Mouse (Mus musculus) heart, postnatal 0 days (tissue): ENCODE measurements around the gene Olfr2.

Experiments used
- CTCF ChIP-seq: IDR thresholded peaks from 2 replicates; pipeline ENCODE4 v1.5.1; 2016; ENCODE audit warnings: antibody characterized with exemption, control low read depth, low read depth
- EP300 ChIP-seq: IDR thresholded peaks from 2 replicates; pipeline ENCODE4 v1.6.1; 2016; ENCODE audit warnings: antibody characterized with exemption, low read depth

DNA sequence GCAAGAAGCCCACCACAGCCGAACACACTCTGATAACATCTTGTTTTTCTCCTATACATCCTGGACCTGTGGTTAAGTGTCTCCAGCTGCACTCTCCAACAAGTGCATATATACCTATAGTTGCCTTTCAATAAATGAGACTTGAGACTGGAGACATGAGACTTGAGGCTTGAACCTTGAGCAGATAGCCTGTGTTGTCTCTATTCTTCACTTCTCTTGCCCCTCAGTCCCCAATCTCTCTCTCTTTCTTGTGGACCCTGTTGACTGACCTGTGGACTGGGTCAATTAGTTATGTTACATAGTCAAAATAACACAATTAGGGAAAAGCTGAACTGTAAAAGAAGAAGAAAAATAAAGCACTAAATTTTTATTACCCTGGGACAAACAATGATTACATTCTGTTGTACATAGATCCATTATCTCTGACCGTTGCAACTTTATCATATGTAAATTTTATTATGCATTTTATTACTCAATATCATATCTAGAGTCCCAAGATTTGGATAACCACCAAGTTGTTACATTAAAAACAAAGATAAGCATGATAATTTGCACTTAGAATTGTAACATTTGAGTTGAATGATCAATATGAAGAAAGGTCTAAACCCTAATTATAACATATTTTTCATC, 34.2 kb upstream of the Olfr2 start:
- TF ChIP-seq CTCF (no peak), EP300 (no peak)
